Mouse (Mus musculus) kidney, postnatal 10 days (tissue): ENCODE results near the gene Olfr698.
"Not testable (repeated sequence)": the region's sequence is repeated elsewhere in the genome, so short reads cannot be mapped to it uniquely, and the experiment has no call there.

Source experiments
- DNase-seq: peaks from one replicate; pipeline ENCODE4 v3.0.0; 2021; ENCODE audit warnings: mixed read lengths

Gene Olfr698

DNA sequence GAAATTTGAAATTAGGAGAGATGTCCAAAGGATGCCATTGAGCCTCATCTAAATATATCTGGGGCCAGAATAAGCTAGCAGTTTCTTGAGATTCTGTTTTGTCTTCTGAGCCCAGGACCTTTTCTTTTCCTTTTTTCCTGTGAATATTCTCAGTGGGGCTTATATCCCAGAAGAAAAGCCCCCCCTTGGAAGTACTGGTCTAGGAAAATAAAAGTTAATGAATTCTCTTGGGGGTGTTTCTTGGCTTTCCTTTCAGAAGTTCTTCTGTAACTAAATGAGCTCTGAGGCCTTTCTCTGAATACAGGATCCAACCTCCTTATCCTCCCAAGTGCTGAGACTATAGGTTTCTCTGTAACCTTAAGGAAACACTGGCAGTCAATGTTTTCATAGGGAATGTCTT lies at the start of gene Olfr698:
Olfr698 (minus strand) TSS at position 101 of the 400 bp plus-strand sequence.
- DNase-seq: no peak

GRCm38 (mm10) chr7:106793098-106793497 lies 37.9 kb upstream of the Olfr698 start, which contains the start of gene Olfr699:
Gene Olfr699 (minus strand): TSS chr7:106793198.
- no peak for DNase-seq

- DNase-seq: no peak
Observed at GRCm38 (mm10) chr7:106788330-106788729, 33.1 kb upstream of the Olfr698 start.

DNA sequence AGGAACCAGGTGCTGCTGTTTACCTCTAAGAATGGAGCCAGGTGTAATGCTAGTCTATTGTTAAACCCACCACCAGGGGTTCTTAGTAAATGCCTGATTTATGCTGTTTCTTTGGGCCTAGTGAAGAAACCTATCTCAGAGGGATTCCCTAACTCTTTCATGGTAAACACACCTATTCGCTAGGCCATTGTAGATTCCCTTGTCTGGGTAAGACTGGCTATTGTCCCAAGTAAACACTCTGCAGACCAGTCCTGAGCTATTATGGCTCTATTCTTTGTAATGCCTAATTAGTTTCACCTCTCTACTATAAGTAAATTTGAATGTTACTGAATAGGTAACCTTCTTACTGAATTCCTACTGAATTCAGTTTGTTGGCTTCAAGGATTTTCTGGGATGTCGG lies 5.8 kb upstream of the Olfr698 start:
- DNase-seq: not testable (repeated sequence)

- no peak for DNase-seq
Observed at GRCm38 (mm10) chr7:106758800-106759199, 3.6 kb upstream of the Olfr698 start.

GRCm38 (mm10) chr7:106745811-106746210 lies 9.4 kb downstream of the Olfr698 start:
- DNase-seq: no peak

GRCm38 (mm10) chr7:106742343-106742742 lies 12.9 kb downstream of the Olfr698 start, which contains the start of gene Olfr697:
Gene Olfr697 (minus strand): TSS chr7:106742443.
- no peak for DNase-seq

DNA sequence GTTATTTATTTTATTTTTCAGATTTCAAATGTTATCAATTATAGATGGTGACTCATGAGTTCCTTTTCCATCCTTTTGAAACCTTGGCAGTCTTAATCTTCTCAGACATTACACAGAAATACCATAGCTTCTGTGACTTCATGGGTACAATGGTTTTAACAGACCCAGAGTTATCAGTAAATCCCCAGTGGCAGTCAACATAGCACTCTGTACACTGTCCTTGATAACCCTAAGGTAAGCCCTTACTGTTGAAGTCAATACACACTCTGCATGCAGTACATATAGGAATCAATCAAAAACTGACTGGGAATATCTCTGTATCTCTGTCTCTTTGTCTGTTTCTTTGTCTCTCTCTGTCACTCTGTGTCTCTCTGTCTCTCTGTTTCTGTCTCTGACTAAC lies 18.2 kb downstream of the Olfr698 start:
- DNase-seq: no peak

- no peak for DNase-seq
Observed at GRCm38 (mm10) chr7:106733717-106734116, 21.5 kb downstream of the Olfr698 start.

DNA sequence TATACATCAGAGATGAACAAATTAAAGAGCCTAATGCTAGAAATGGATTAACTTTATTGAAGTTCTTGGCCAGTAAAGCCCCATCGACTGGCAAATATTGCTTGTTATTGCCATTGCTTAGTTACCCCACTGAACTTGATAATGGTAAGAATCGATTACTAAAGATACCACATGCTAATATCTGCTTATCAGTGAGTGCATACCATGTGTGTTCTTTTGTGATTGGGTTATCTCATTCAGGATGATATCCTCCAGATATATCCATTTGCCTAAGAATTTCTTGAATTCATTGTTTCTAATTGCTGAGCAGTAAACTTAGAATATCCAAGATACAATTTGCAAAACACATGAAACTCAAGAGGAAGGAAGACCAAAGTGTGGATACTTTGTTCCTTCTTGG lies 29.5 kb downstream of the Olfr698 start:
- DNase-seq: not testable (repeated sequence)

DNA sequence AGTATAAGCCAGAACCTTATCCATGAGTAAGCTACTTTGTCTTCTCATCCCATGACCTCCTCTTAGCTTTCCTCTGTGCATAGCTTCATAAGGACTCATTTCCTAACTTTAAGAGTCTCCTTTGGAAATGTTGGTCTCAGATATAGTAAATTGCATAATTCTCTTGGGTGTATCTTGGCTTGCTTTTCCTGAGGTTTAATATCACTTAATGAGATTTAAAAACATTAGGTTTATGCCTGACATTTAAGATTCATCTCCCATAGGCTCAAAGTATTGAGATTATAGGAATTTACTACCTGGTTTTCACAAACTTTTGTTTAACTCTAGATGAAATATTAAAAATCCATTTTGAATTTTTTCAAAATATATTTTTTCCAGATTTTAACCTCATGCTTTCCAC lies 38.9 kb downstream of the Olfr698 start, which contains the start of gene Olfr695:
Olfr695 (minus strand) TSS at position 101 of the 400 bp plus-strand sequence.
- no peak for DNase-seq

DNA sequence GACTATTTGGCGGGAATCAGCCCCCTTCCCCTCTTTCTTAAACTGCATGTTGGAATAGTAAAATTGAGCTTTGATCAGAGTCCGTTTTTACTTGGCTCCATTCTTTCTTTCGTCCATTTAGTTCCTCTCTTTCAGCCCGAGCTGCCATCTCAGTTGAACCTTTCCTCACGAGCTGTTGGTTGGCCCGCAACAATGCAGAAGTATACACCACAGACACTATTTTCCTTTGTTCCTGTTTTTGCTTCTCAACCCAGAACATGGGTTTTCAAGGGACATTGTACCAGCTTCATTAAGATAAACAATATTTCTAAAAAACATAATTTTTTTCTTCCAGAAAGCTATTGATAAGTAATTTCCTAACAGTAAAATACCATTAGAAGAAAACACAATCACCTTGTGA lies 43.7 kb downstream of the Olfr698 start:
- DNase-seq: no peak

- DNase-seq: not testable (repeated sequence)
Observed at GRCm38 (mm10) chr7:106707705-106708104, 47.5 kb downstream of the Olfr698 start.
